Mouse (Mus musculus): Measurements from ENCODE around the gene Car10.

Car10 gene

GRCm38 (mm10) chr11:93172430-93172829 lies 74.6 kb downstream of the Car10 start:
- DNase-seq (ENCODE audit: low spot score in 2 of 2): no peak

- no peak for DNase-seq (ENCODE audit: low spot score in 2 of 2)
These were observed 75.9 kb downstream of the Car10 start for GRCm38 (mm10) chr11:93173533-93174308.

GRCm38 (mm10) chr11:93185477-93185876 lies 87.6 kb downstream of the Car10 start:
- peak in 1 of 2 experiments; percentile 5 for DNase-seq (ENCODE audit: low spot score in 2 of 2)

GRCm38 (mm10) chr11:93186163-93186562 lies 88.3 kb downstream of the Car10 start:
- DNase-seq (ENCODE audit: low spot score in 2 of 2): no peak

- DNase-seq (ENCODE audit: low spot score in 2 of 2): no peak
These were observed 90.8 kb downstream of the Car10 start for GRCm38 (mm10) chr11:93188621-93189020.

GRCm38 (mm10) chr11:93200046-93200445 lies 102.2 kb downstream of the Car10 start:
- no peak for DNase-seq (ENCODE audit: low spot score in 2 of 2)

- DNase-seq (ENCODE audit: low spot score in 2 of 2): no peak
These were observed 119.6 kb downstream of the Car10 start for GRCm38 (mm10) chr11:93217457-93217856.

GRCm38 (mm10) chr11:93230057-93230456 lies 132.2 kb downstream of the Car10 start:
- DNase-seq (ENCODE audit: low spot score in 2 of 2): no peak

GRCm38 (mm10) chr11:93249771-93250265 lies 152.0 kb downstream of the Car10 start:
- no peak for DNase-seq (ENCODE audit: low spot score in 2 of 2)

- no peak for DNase-seq (ENCODE audit: low spot score in 2 of 2)
These were observed 153.9 kb downstream of the Car10 start for GRCm38 (mm10) chr11:93251766-93252165.

GRCm38 (mm10) chr11:93263979-93264378 lies 166.2 kb downstream of the Car10 start:
- no peak for DNase-seq (ENCODE audit: low spot score in 2 of 2)

- DNase-seq (ENCODE audit: low spot score in 2 of 2): no peak
These were observed 174.2 kb downstream of the Car10 start for GRCm38 (mm10) chr11:93272016-93272415.

- DNase-seq (ENCODE audit: low spot score in 2 of 2): peak; percentile 19 to 46
These were observed 176.1 kb downstream of the Car10 start for GRCm38 (mm10) chr11:93273906-93274305.

- DNase-seq (ENCODE audit: low spot score in 2 of 2): no peak
These were observed 195.8 kb downstream of the Car10 start for GRCm38 (mm10) chr11:93293661-93294060.

- no peak for DNase-seq (ENCODE audit: low spot score in 2 of 2)
These were observed 212.2 kb downstream of the Car10 start for GRCm38 (mm10) chr11:93309981-93310380.

GRCm38 (mm10) chr11:93337756-93338155 lies 239.9 kb downstream of the Car10 start:
- DNase-seq (ENCODE audit: low spot score in 2 of 2): no peak

GRCm38 (mm10) chr11:93343961-93344360 lies 246.1 kb downstream of the Car10 start:
- no peak for DNase-seq (ENCODE audit: low spot score in 2 of 2)

GRCm38 (mm10) chr11:93344869-93345268 lies 247.0 kb downstream of the Car10 start:
- no peak for DNase-seq (ENCODE audit: low spot score in 2 of 2)

GRCm38 (mm10) chr11:93361576-93361975 lies 263.7 kb downstream of the Car10 start:
- DNase-seq (ENCODE audit: low spot score in 2 of 2): no peak

- DNase-seq (ENCODE audit: low spot score in 2 of 2): no peak
These were observed 266.3 kb downstream of the Car10 start for GRCm38 (mm10) chr11:93364171-93364570.

- DNase-seq (ENCODE audit: low spot score in 2 of 2): no peak
These were observed 269.4 kb downstream of the Car10 start for GRCm38 (mm10) chr11:93367244-93367643.

- DNase-seq (ENCODE audit: low spot score in 2 of 2): no peak
These were observed 269.9 kb downstream of the Car10 start for GRCm38 (mm10) chr11:93367740-93368139.

- no peak for DNase-seq (ENCODE audit: low spot score in 2 of 2)
These were observed 276.0 kb downstream of the Car10 start for GRCm38 (mm10) chr11:93373697-93374354.
